Mouse (Mus musculus) left cerebral cortex, adult 18-20 months (tissue): ENCODE results near the gene Gng11. TPM values are rescaled to one million over a fixed set of nuclear protein-coding genes. Genes with fewer than 3 reads are reported as not detected.

Source experiments
- DNase-seq, 2 experiments: peaks; one replicate each; pipeline ENCODE4 v3.0.0; 2021 to 2022; ENCODE audit warnings: low spot score in 2 of 2, mixed read lengths in 1 of 2
- long read RNA-seq, 2 experiments: library from polyadenylated mRNA; stranded (forward); transcript quantifications; one replicate each; pipeline ENCODE4 v2.0.0; 2021
- total RNA-seq, 2 experiments: library from RNA; stranded (reverse); gene quantifications; 2 replicates each; pipeline ENCODE4 v1.2.3; 2021

Gng11 gene
- 10 to 100 TPM; 10.9 to 11.4 TPM for total RNA-seq
- long read RNA-seq, experiment 1, transcript Gng11-201 (2 exons, 919 nt) = major isoform, 12 of 12 reads
- long read RNA-seq, experiment 1, partial matches to known transcripts = 0 of 12 reads
- long read RNA-seq, experiment 1, other reads (novel, unspliced or antisense) = 0 of 12 reads
- long read RNA-seq, experiment 2, transcript Gng11-201 (2 exons, 919 nt) = major isoform, 5 of 7 reads
- long read RNA-seq, experiment 2, partial matches to known transcripts = 2 of 7 reads
- long read RNA-seq, experiment 2, other reads (novel, unspliced or antisense) = 0 of 7 reads

GRCm38 (mm10) chr6:4003890-4004306 is at the start of gene Gng11:
Gene Gng11 (plus strand): TSS chr6:4003904.
- DNase-seq = peak; percentile 6 to 37

DNA sequence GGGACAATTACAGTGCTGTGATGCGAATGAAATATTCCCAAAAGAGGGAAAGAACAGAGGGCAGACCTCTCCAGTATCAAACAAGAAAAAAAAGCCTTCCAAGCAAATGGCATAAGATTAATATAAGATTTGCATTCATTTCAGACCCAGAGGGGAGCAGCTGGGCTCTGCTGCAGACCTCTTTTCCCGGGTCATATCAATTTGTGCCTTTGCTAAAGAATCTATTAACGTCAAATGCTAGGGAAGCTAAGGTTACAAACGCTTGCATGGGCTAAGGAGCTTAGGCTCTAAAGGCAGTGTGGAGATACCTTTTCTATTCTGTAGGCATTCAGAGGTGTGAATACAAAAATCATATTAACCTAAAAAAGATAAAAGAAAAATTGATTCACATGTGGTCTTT is 48.7 kb upstream of the Gng11 start:
- no peak for DNase-seq

- peak in 1 of 2 experiments; percentile 2 for DNase-seq
These were observed 35.8 kb upstream of the Gng11 start for GRCm38 (mm10) chr6:3967676-3968626.

DNA sequence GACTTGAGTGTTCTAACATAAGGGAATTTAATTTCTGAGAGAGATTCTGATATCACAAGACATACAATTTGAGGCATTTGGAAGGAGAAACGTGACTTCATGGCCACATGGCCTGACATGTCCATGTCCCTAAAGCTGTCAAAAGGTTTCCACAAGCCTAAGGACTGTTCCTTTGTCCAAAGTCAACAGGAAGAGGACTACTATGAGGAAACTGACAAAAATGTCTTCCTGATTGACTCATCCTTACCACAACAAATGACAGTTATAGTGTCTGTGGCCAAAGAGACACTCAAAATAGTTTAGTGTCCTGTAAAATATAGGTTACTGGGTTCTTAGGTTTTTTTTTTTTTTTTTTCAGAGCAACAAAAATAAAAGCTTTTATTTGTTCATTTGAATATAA is 30.0 kb upstream of the Gng11 start:
- no peak for DNase-seq

- no peak for DNase-seq
These were observed 20.9 kb upstream of the Gng11 start for GRCm38 (mm10) chr6:3982661-3983284.

DNA sequence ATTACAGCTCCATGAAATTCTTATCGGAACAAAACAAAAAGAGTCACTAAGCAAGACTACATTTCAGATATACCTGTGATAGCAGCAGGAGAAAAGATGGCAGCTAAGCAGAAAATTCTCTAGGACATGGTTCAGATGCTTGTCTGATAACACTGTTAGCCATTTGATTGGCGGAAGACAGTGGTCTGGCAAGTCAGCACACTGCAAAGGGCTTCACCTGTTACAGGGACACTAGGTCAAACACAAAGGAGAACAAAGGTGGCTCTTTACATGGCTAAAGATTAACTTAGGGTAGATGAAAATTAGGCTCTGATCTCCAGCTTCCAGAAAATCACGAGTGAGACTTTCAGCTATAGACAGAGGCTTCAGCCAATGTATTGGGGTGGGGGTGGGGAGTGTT is 15.0 kb upstream of the Gng11 start, which contains the start of gene Tfpi2:
Gene Tfpi2 (minus strand): TSS at position 170 of the 400 bp plus-strand sequence.
- DNase-seq = no peak

- no peak for DNase-seq
These were observed 10.2 kb upstream of the Gng11 start, which contains the start of gene Gngt1 for GRCm38 (mm10) chr6:3993492-3993891. Gene Gngt1 (plus strand): TSS chr6:3993792.

GRCm38 (mm10) chr6:3998089-3998488 is 5.6 kb upstream of the Gng11 start:
- DNase-seq = no peak

GRCm38 (mm10) chr6:3999296-3999695 is 4.4 kb upstream of the Gng11 start:
- no peak for DNase-seq

GRCm38 (mm10) chr6:4000716-4001115 is 3.0 kb upstream of the Gng11 start:
- DNase-seq = no peak

- no peak for DNase-seq
These were observed 259 bp upstream of the Gng11 start for GRCm38 (mm10) chr6:4003445-4003844.

DNA sequence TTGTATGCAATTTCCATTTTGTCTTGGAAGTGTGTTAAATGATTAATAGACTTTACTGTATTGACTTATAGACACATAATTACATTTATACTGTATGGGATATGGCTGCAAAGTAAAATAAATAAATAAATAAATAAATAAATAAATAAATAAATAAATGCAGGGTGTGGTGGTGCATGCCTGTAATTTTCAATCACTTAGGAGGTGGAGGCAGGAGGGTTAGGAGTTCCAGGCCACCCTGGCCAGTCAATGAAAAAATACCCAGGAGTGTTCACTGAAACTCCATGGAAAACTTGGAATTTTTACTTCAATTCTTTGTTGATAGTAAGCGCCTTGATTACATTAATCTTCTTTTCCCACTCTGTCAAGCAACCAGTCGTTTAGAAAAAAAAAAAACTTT is 1.1 kb downstream of the Gng11 start:
- DNase-seq = no peak

DNA sequence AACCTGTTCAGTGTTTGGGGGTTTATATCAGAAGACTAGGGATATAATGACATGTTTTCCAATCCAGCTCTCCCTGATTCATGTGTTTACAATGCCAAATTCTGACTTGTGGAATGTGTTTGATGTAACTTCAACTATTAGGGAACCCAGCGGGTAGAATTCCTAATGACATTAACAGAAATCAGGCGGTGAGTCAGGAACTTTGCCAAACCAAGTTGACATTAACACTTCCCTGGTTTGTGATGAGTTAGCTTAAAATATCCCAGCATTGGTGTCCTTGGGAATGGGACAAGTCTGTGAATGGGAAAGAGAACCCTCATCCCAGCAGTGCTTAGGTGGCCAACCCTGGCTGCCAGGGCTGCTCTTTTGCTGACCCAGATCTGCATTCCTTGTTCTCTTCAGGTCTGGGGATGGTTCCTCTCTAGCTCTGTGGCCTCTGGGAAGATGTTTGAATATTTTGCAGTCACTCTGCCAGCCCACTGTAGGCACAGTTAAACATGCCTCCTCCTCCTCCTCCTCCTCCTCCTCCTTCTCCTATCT is 4.9 kb downstream of the Gng11 start:
- DNase-seq = no peak

DNA sequence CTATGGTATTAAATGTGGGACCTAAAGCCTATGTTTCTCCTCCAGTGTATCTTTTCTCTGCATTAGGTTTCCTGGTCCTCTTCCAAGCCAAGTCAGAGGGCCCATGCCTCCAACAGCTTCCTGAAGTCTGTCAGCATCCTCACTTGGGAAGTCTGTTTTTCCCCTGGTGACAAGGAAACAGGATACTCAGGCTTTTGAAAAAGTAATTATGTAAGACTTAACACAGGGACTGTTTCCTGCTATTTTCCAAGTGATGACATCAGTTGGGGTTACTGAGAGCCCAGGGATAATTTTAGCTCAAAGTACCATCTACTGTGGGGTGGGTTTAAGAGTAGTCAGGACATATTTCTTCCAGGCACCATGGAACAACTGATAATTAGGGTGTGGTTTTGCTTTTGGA is 5.8 kb downstream of the Gng11 start:
- DNase-seq = no peak

DNA sequence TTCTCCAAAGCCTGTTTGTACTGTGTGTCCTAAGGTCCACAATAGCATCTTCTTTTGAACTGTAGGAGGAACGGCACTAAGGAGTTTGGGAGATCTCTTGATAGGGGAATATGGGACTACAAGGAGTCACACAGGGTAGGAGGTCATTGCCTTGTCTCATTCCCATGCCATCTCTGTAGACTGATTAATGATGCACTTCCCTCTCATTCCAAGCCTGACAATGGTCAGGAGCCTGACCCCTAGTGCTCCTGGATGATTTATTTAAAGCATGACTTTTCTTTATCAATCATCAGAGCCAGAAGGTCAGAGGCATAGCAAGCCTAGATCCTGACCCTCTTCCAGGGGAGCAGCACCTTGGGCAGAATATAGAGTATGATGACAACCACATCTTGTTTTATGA is 18.9 kb downstream of the Gng11 start:
- no peak for DNase-seq

- no peak for DNase-seq
These were observed 22.7 kb downstream of the Gng11 start for GRCm38 (mm10) chr6:4026367-4026766.

- DNase-seq = no peak
These were observed 27.3 kb downstream of the Gng11 start for GRCm38 (mm10) chr6:4030956-4031355.

- DNase-seq = no peak
These were observed 38.1 kb downstream of the Gng11 start for GRCm38 (mm10) chr6:4041821-4042220.

DNA sequence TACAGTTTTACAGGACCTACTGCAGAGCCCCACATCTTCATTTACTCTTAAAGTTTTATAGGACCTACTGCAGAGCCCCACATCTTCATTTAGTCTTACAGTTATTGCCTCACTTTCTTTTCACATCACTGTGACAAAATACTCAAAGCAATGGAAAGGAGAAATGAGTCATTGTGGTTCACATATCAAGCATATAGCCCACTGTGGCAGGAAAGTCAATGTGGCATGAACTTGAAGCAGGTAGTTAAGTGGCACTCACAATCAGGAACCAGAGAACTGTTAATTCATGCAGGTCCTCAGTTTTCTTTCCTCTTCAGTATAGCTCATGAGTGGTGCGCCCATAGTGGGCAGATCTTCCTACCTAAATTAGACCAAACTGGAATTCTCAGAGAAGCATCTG is 43.5 kb downstream of the Gng11 start:
- DNase-seq = no peak

DNA sequence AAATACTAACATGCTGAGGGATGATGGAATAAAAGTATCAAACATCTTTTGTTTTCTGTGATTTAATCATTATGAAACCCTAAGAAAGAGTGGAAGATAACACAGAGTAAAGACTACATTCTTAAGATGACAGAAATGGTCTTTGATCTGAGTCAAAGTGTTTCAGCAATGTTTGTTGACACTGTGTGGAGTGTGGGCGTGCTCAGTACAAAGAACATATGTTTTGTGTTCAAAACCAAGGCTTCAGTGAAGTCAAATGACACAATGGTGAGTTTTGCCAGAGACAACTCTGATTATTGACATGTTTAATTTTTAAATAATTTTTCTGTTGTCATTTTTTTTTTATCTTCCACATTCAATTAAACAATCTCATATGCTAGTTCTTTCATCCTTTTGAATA is 49.1 kb downstream of the Gng11 start:
- no peak for DNase-seq

- DNase-seq = no peak
These were observed 50.7 kb downstream of the Gng11 start for GRCm38 (mm10) chr6:4054387-4054786.
